12 mouse cellular contexts compared by ENCODE assay signal in genomic region chr16:35215498-35215897, GRCm38 (mm10).
DNase-seq lines count a peak whose midpoint lies in the region; ATAC-seq lines count a peak whose summit lies in the region.
"Had no signal": no experiment of that assay in that cellular context is flagged by ENCODE, and none has a peak within 500 bp of the region (broad histone marks: within the 10 kb centered on the region; RNA-seq: fewer than 3 reads in every experiment).

No protein-coding gene starts in this region.

- no peak overlapping the region for H3K4me3 ChIP-seq in forebrain, embryonic 13.5 days
- no peak overlapping the region for H3K4me3 ChIP-seq in forebrain, embryonic 12.5 days (replicated peaks)
- H3K4me3 ChIP-seq in forebrain, embryonic 16.5 days (replicated peaks; ENCODE audit: low read length), result no peak overlapping the region
- no peak overlapping the region for H3K4me3 ChIP-seq in limb, embryonic 10.5 days
- H3K4me3 ChIP-seq: erythroblast, embryonic 14.5 days; liver, embryonic 12.5 days had no signal

- no peak overlapping the region for H3K4me2 ChIP-seq in forebrain, embryonic 13.5 days
- H3K4me2 ChIP-seq in forebrain, embryonic 12.5 days, result no peak overlapping the region
- H3K4me2 ChIP-seq in forebrain, embryonic 16.5 days (ENCODE audit: low read length), result no peak overlapping the region
- H3K4me2 ChIP-seq: liver, embryonic 12.5 days had no signal

- no peaks in the 10 kb centered on the region for H3K9me3 ChIP-seq in forebrain, embryonic 13.5 days (replicated peaks)
- no peaks in the 10 kb centered on the region for H3K9me3 ChIP-seq in forebrain, embryonic 12.5 days
- H3K9me3 ChIP-seq in forebrain, embryonic 16.5 days (ENCODE audit: control insufficient read depth, low read length), result no peaks in the 10 kb centered on the region
- H3K9me3 ChIP-seq in limb, embryonic 10.5 days (replicated peaks), result no peaks in the 10 kb centered on the region
- H3K9me3 ChIP-seq: liver, embryonic 12.5 days had no signal

- no peak overlapping the region for H3K27ac ChIP-seq in forebrain, embryonic 13.5 days
- no peak overlapping the region for H3K27ac ChIP-seq in forebrain, embryonic 12.5 days
- no peak overlapping the region for H3K27ac ChIP-seq in forebrain, embryonic 16.5 days (ENCODE audit: low read length)
- peak overlapping the region; percentile 46; the same call in 1 of the 2 replicates for H3K27ac ChIP-seq in limb, embryonic 10.5 days
- H3K27ac ChIP-seq: liver, embryonic 12.5 days had no signal

- no peaks in the 10 kb centered on the region for H3K36me3 ChIP-seq in forebrain, embryonic 13.5 days (ENCODE audit: poor library complexity, severe bottlenecking)
- no peaks in the 10 kb centered on the region for H3K36me3 ChIP-seq in forebrain, embryonic 12.5 days (replicated peaks)
- no peaks in the 10 kb centered on the region for H3K36me3 ChIP-seq in forebrain, embryonic 16.5 days (ENCODE audit: control insufficient read depth, insufficient read depth)
- H3K36me3 ChIP-seq in limb, embryonic 10.5 days, result no peaks in the 10 kb centered on the region
- H3K36me3 ChIP-seq: liver, embryonic 12.5 days had no signal

- DNase-seq in left cerebral cortex, postnatal 14 days (ENCODE audit: low spot score in 2 of 2), result peak; percentile 16 to 35
- DNase-seq in left cerebral cortex, adult 18-20 months (ENCODE audit: low spot score in 2 of 2), result no peak
- DNase-seq in limb, embryonic 10.5 days (ENCODE audit: low spot score), result no peak
- DNase-seq in B cell, adult 2 months, result no peak
- no peak for DNase-seq in adrenal gland, adult (ENCODE audit: inconsistent age in 2 of 2, low spot score in 1 of 2)

- H3K9ac ChIP-seq in forebrain, embryonic 13.5 days, result no peak overlapping the region
- H3K9ac ChIP-seq in forebrain, embryonic 12.5 days, result no peak overlapping the region
- no peak overlapping the region for H3K9ac ChIP-seq in forebrain, embryonic 16.5 days (replicated peaks; ENCODE audit: low read depth, low read length)
- H3K9ac ChIP-seq: liver, embryonic 12.5 days had no signal

- peak; percentile 65; the same call in 1 of the 2 replicates for ATAC-seq in forebrain, embryonic 13.5 days
- no peak for ATAC-seq in forebrain, embryonic 12.5 days (ENCODE audit: low FRiP score)
- ATAC-seq in forebrain, embryonic 16.5 days, result peak; percentile 76; the same call in 1 of the 2 replicates
- ATAC-seq: inflammation-experienced regulatory T-cells, adult 6 months; liver, embryonic 12.5 days; Patski had no signal

- intact Hi-C loops in left cerebral cortex, postnatal 14 days (cut with DNase I), result no loop called here

- 58% methylated on average over 5 of the region's 5 CpGs for WGBS in forebrain, embryonic 13.5 days
- 81% methylated on average over 5 of the region's 5 CpGs for WGBS in forebrain, embryonic 12.5 days
- WGBS in forebrain, embryonic 16.5 days, result 28% methylated on average over 5 of the region's 5 CpGs
- WGBS in limb, embryonic 10.5 days, result 70% methylated on average over 5 of the region's 5 CpGs

- H3K27me3 ChIP-seq in forebrain, embryonic 13.5 days, result no peaks in the 10 kb centered on the region
- H3K27me3 ChIP-seq in forebrain, embryonic 12.5 days, result no peaks in the 10 kb centered on the region
- no peaks in the 10 kb centered on the region for H3K27me3 ChIP-seq in forebrain, embryonic 16.5 days (replicated peaks; ENCODE audit: control insufficient read depth, insufficient read depth, low read length)
- H3K27me3 ChIP-seq in limb, embryonic 10.5 days (ENCODE audit: low read depth, poor library complexity, severe bottlenecking), result no peaks in the 10 kb centered on the region

- peaks cover 3% of the 10 kb centered on the region; the same call in 1 of the 2 replicates for H3K4me1 ChIP-seq in forebrain, embryonic 13.5 days
- peaks cover 4% of the 10 kb centered on the region; the same call in 1 of the 2 replicates for H3K4me1 ChIP-seq in forebrain, embryonic 12.5 days
- H3K4me1 ChIP-seq in forebrain, embryonic 16.5 days (replicated peaks; ENCODE audit: control insufficient read depth, insufficient read depth, low read length), result peaks cover 12% of the 10 kb centered on the region
- H3K4me1 ChIP-seq in limb, embryonic 10.5 days, result peaks cover 31% of the 10 kb centered on the region
- H3K4me1 ChIP-seq: liver, embryonic 12.5 days had no signal

Comparison
In these comparisons a context has a peak if more than half of its experiments do, and no peak if none do; other contexts are left out.
1. DNase-seq: peak in left cerebral cortex, postnatal 14 days (2 of 2); none in left cerebral cortex, adult 18-20 months (0 of 2), limb, embryonic 10.5 days (single experiment), B cell, adult 2 months (0 of 2) and adrenal gland, adult (0 of 2).